In the genomic region with DNA sequence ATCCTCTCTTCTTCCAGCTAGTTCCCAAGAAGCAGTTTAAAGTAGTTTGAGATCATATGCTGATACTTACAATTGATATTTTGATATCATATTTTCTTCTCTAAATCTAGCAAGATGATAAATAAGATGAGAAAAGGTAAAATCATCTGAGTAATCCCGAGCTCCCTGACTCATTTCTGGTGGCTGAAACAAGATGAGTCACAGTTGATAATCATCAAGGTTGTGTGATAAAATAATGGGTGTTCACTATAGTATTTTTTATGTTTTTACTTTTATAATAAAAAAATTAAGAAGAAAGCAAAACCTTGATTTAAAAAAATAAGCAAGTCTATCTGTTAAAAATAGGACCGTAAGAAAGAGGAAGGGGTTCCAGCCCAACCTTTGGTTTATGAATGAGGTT, we compare ENCODE assay signal across 23 mouse cellular contexts. TPM values are rescaled to one million over a fixed set of nuclear protein-coding genes. Genes with fewer than 3 reads are reported as not detected.
A peak's percentile ranks its signal among the peaks of the same experiment; 100 is the strongest.
DNase-seq lines count a peak whose midpoint lies in the region; ATAC-seq lines count a peak whose summit lies in the region.
"Had no signal": no experiment of that assay in that cellular context is flagged by ENCODE, and none has a peak within 500 bp of the region (broad histone marks: within the 10 kb centered on the region; RNA-seq: fewer than 3 reads in every experiment).

No protein-coding gene starts in this region.

- 96% methylated on average over 2 of the region's 2 CpGs for WGBS in forebrain, embryonic 11.5 days
- WGBS in midbrain, embryonic 16.5 days, result 92% methylated on average over 2 of the region's 2 CpGs

- H3K9ac ChIP-seq in forebrain, embryonic 11.5 days (ENCODE audit: low read length), result no peak overlapping the region
- H3K9ac ChIP-seq in midbrain, embryonic 16.5 days (ENCODE audit: low read depth, low read length), result no peak overlapping the region

- H3K4me1 ChIP-seq in forebrain, embryonic 11.5 days (replicated peaks; ENCODE audit: control insufficient read depth, insufficient read depth, low read length), result no peaks in the 10 kb centered on the region
- H3K4me1 ChIP-seq in midbrain, embryonic 16.5 days (ENCODE audit: control insufficient read depth, insufficient read depth, low read length), result no peaks in the 10 kb centered on the region

- no peak overlapping the region for H3K27ac ChIP-seq in forebrain, embryonic 11.5 days (ENCODE audit: low read depth, low read length)
- no peak overlapping the region for H3K27ac ChIP-seq in midbrain, embryonic 16.5 days (ENCODE audit: low read length)

- H3K27me3 ChIP-seq in forebrain, embryonic 11.5 days (ENCODE audit: control insufficient read depth, insufficient read depth, low read length), result no peaks in the 10 kb centered on the region
- no peaks in the 10 kb centered on the region for H3K27me3 ChIP-seq in midbrain, embryonic 16.5 days (ENCODE audit: control insufficient read depth, insufficient read depth, low read depth, low read length)
- H3K27me3 ChIP-seq: CH12.LX, Patski had no signal

- ATAC-seq in forebrain, embryonic 11.5 days (replicated peaks; ENCODE audit: low FRiP score), result no peak
- ATAC-seq in midbrain, embryonic 16.5 days, result no peak
- ATAC-seq: activated CD4-positive, CD25-positive, alpha-beta regulatory T cell, adult 4 months; CD4-positive, CD25-positive, alpha-beta regulatory T cell, adult 4 months; Patski had no signal

- H3K4me2 ChIP-seq in forebrain, embryonic 11.5 days (ENCODE audit: low read depth, low read length, severe bottlenecking), result no peak overlapping the region
- H3K4me2 ChIP-seq in midbrain, embryonic 16.5 days (ENCODE audit: low read length), result no peak overlapping the region

- H3K36me3 ChIP-seq in forebrain, embryonic 11.5 days (ENCODE audit: control insufficient read depth, insufficient read depth, low read length), result no peaks in the 10 kb centered on the region; the same call in 1 of the 2 replicates
- no peaks in the 10 kb centered on the region for H3K36me3 ChIP-seq in midbrain, embryonic 16.5 days (ENCODE audit: control insufficient read depth, insufficient read depth, low read length)

- no peaks in the 10 kb centered on the region for H3K9me3 ChIP-seq in forebrain, embryonic 11.5 days (ENCODE audit: control insufficient read depth, low read length)
- H3K9me3 ChIP-seq in midbrain, embryonic 16.5 days (replicated peaks; ENCODE audit: control insufficient read depth, low read length, poor library complexity, severe bottlenecking), result no peaks in the 10 kb centered on the region
- H3K9me3 ChIP-seq: G1E had no signal

- DNase-seq in 3T3-L1 (ENCODE audit: low read depth, low spot score) (peak; percentile 26), 416B (ENCODE audit: low read depth) (peak; percentile 60)
- peak; percentile 2 for DNase-seq in induced T-regulatory cell, adult 2 months (ENCODE audit: low read depth)
- DNase-seq in forebrain, embryonic 11.5 days (ENCODE audit: low spot score), result no peak
- DNase-seq in thymus, postnatal 14 days, result no peak
- DNase-seq: adrenal gland, adult 2 months; adrenal gland, adult 8-10 months; adrenal gland, postnatal 10 days; adrenal gland, postnatal 14 days; adrenal gland, postnatal 25 days; adrenal gland, postnatal 36 days; B cell, adult 2 months; cerebellum, adult 11 months; cerebellum, adult 11-12 months; cerebellum, adult 18-20 months; cerebellum, adult 2 months; cerebellum, adult 8-10 months had no signal

- H3K4me3 ChIP-seq in forebrain, embryonic 11.5 days (ENCODE audit: low read depth, low read length), result no peak overlapping the region
- H3K4me3 ChIP-seq in midbrain, embryonic 16.5 days (ENCODE audit: low read depth, low read length), result no peak overlapping the region

RNA-seq across cellular contexts. Expression of a gene that starts 34.5 kb away (rescaled TPM):
- 46.1 and 50.2 TPM in 2 replicates for polyA plus RNA-seq in forebrain, embryonic 11.5 days (2014; fragmentation: Nextera tagmentation; extraction: Ambion mirVana)
- polyA plus RNA-seq in midbrain, embryonic 16.5 days (2015; fragmentation: Nextera tagmentation; extraction: Ambion mirVana), result 22.6 and 26.9 TPM in 2 replicates

RNA-seq across cellular contexts. Expression of a gene that starts 34.8 kb away (rescaled TPM):
- polyA plus RNA-seq in forebrain, embryonic 11.5 days (2014; fragmentation: Nextera tagmentation; extraction: Ambion mirVana), result 21.2 and 26.3 TPM in 2 replicates
- polyA plus RNA-seq in midbrain, embryonic 16.5 days (2015; fragmentation: Nextera tagmentation; extraction: Ambion mirVana), result 17.2 and 19.3 TPM in 2 replicates

Comparison
In these comparisons a context has a peak if more than half of its experiments do, and no peak if none do; other contexts are left out.
1. DNase-seq: peak in 3T3-L1 (single experiment), 416B (single experiment) and induced T-regulatory cell, adult 2 months (single experiment); none in forebrain, embryonic 11.5 days (single experiment) and thymus, postnatal 14 days (single experiment).